Mouse (Mus musculus) telencephalon, adult 2 months (tissue): ENCODE results near the gene Angel2.

Experiments
- DNase-seq: peaks from one replicate; pipeline ENCODE4 v3.0.0-alpha.2; 2011; ENCODE audit warnings: low read depth, low spot score

The Angel2 gene

GRCm38 (mm10) chr1:190979100-190979563 is 54.2 kb downstream of the Angel2 start, which contains the start of gene Vash2:
Vash2 (minus strand) TSS chr1:190979296.
- peak; percentile 41 for DNase-seq

- no peak for DNase-seq
These were observed 55.6 kb downstream of the Angel2 start for GRCm38 (mm10) chr1:190980470-190980869.

GRCm38 (mm10) chr1:190981412-190981811 is 56.5 kb downstream of the Angel2 start:
- DNase-seq = no peak

- no peak for DNase-seq
These were observed 64.6 kb downstream of the Angel2 start for GRCm38 (mm10) chr1:190989437-190990082.

- DNase-seq = no peak
These were observed 70.6 kb downstream of the Angel2 start for GRCm38 (mm10) chr1:190995548-190995947.

- DNase-seq = no peak
These were observed 71.5 kb downstream of the Angel2 start for GRCm38 (mm10) chr1:190996346-190996877.
